Mouse (Mus musculus) stomach, embryonic 15.5 days (tissue): ENCODE results near the gene Syt3. TPM values are rescaled to one million over a fixed set of nuclear protein-coding genes. Genes with fewer than 3 reads are reported as not detected.

Source experiments
- ATAC-seq: fragments of 200-750 bp; cut with Nextera tagmentation; 2 replicates; pipeline ENCODE4 v1.8.0; 2017; ENCODE audit warnings: low read depth, moderate number of reproducible peaks, moderate TSS enrichment; ENCODE audit not compliant: insufficient read depth, low FRiP score
- H3K27ac ChIP-seq: fragments of 300-500 bp; sonication (generic); 2 replicates; pipeline ENCODE4 v1.5.1; 2015; ENCODE audit warnings: mild to moderate bottlenecking, inconsistent platforms
- H3K27me3 ChIP-seq: fragments of 300-500 bp; sonication (generic); replicated peaks from 2 replicates; pipeline ENCODE4 v1.6.1; 2015; ENCODE audit warnings: inconsistent platforms
- H3K36me3 ChIP-seq: fragments of 300-500 bp; sonication (generic); 2 replicates; pipeline ENCODE4 v1.6.1; 2015; ENCODE audit warnings: inconsistent platforms
- H3K4me1 ChIP-seq: fragments of 300-500 bp; sonication (generic); 2 replicates; pipeline ENCODE4 v1.6.1; 2015; ENCODE audit warnings: inconsistent platforms
- H3K4me2 ChIP-seq: fragments of 300-500 bp; sonication (generic); 2 replicates; pipeline ENCODE4 v1.6.1; 2015; ENCODE audit warnings: mild to moderate bottlenecking, inconsistent platforms
- H3K4me3 ChIP-seq: fragments of 300-500 bp; sonication (generic); replicated peaks from 2 replicates; pipeline ENCODE4 v1.5.1; 2015; ENCODE audit warnings: inconsistent platforms
- H3K9ac ChIP-seq: fragments of 300-500 bp; sonication (generic); 2 replicates; pipeline ENCODE4 v1.6.1; 2015; ENCODE audit warnings: inconsistent platforms
- H3K9me3 ChIP-seq: fragments of 300-500 bp; sonication (generic); 2 replicates; pipeline ENCODE4 v1.6.1; 2016; ENCODE audit warnings: inconsistent platforms
- WGBS: fragments of 180-500 bp; shearing (Covaris S2); methylation state at CpG from one replicate; pipeline ENCODE4 v1.1.7; 2015; 5-methylcytosine and 5-hydroxymethylcytosine counted together
- polyA plus RNA-seq: library from polyadenylated mRNA; unstranded; fragments of >200 nt; fragmentation: Nextera tagmentation; extraction: Ambion mirVana; gene quantifications from 2 replicates; pipeline ENCODE4 v1.2.1, GENCODE M21; 2015

Gene Syt3
- polyA plus RNA-seq, 1 experiment from 2014 or later, result 1.6 TPM

DNA sequence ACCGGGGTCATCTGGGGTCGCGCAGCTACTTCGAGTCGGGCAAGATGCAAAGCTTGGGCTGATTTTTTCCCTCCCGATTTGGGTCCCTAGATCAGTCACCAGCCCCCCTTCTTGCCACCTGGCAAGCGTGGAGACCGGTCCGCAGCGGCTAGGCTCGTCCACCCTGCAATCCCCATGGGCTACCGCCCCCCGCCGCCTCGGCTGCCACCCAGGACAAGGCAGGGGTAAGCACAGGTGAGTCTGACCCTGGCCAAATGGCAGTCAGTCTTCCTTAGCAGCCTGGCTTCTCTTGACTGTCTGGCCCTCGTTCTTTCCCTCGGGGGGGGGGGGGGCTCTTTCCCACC is 786 bp downstream of the Syt3 start:
- ATAC-seq, result 0 out of 2 replicates have a peak, but pooled peaks have one; percentile 19
- Histone ChIP-seq H3K4me3 (peak overlapping the region; percentile 51), H3K9me3 (no peaks in the 10 kb centered on the region), H3K36me3 (no peaks in the 10 kb centered on the region), H3K27me3 (0 out of 2 replicates have a peak, but pooled peaks cover 9% of the 10 kb centered on the region), H3K27ac (no peak overlapping the region), H3K9ac (peak overlapping the region; percentile 39; the same call in 1 of the 2 replicates), H3K4me2 (peak overlapping the region; percentile 91), H3K4me1 (peaks cover 7% of the 10 kb centered on the region)
- 0% methylated on average over 17 of the region's 17 CpGs for WGBS

DNA sequence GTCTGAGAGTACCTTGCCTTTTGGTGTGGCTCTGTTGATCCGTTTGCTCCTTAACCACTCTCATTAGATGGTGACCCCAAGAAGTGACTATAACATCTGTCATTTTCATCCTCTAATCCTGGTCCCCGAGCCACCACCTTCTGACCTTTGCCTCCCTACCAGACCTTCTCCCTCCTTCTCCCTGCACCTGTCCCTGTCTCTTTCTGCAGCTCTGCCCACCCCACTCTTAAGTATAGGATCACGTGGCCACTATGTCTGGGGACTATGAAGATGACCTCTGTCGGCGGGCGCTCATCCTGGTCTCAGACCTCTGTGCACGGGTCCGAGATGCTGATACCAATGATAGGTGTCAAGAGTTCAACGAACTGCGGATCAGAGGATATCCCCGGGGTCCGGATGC is 1.8 kb downstream of the Syt3 start, which contains the start of gene 1700008O03Rik:
TSS of gene 1700008O03Rik (minus strand) at position 101 of the 400 bp plus-strand sequence.
- no peak for ATAC-seq
- WGBS, result 72% methylated on average over 12 of the region's 12 CpGs
- peak within 1 kb of the TSS; percentile 91 for H3K4me2 ChIP-seq

DNA sequence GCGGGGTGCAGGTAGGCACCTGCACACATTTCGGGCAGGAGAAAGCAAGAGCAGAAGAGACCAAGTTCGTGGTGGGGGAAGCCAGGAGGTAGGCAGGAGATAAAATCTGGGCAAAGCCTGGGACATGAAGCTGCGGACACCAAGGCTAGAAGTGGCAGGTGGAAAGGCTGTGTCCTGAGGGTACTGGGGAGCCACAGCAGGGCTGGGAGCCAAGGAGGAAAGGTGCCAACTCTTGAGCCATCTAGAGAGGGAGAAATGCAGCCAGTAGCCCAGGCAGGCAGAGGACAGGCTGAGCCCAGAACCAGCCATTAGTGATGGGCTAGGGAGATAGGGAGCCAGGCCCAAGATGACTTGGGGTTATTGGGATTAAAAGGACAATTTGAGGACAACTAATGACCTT is 7.9 kb downstream of the Syt3 start:
- no peak for ATAC-seq
- Histone ChIP-seq H3K9ac (no peak overlapping the region), H3K27me3 (0 out of 2 replicates have a peak, but pooled peaks cover 4% of the 10 kb centered on the region), H3K36me3 (no peaks in the 10 kb centered on the region), H3K4me2 (no peak overlapping the region), H3K4me1 (no peaks in the 10 kb centered on the region), H3K9me3 (no peaks in the 10 kb centered on the region), H3K4me3 (no peak overlapping the region), H3K27ac (no peak overlapping the region)
- 87% methylated on average over 4 of the region's 4 CpGs for WGBS

More for the DNA sequence above, 1.8 kb downstream of the Syt3 start, which contains the start of gene 1700008O03Rik:
- no peaks in the 10 kb centered on the region for H3K9me3 ChIP-seq
- peak within 1 kb of the TSS; percentile 51 for H3K4me3 ChIP-seq
- H3K36me3 ChIP-seq, result no peaks in the 10 kb centered on the region
- peak within 1 kb of the TSS; percentile 39; the same call in 1 of the 2 replicates for H3K9ac ChIP-seq
- 0 out of 2 replicates have a peak, but pooled peaks cover 9% of the 10 kb centered on the region for H3K27me3 ChIP-seq
- peaks cover 7% of the 10 kb centered on the region for H3K4me1 ChIP-seq
- H3K27ac ChIP-seq, result no peak within 1 kb of the TSS

- H3K27ac ChIP-seq, result no peak overlapping the region
- no peak overlapping the region for H3K9ac ChIP-seq
- no peaks in the 10 kb centered on the region for H3K36me3 ChIP-seq
- H3K4me1 ChIP-seq, result no peaks in the 10 kb centered on the region
- no peak for ATAC-seq
- H3K27me3 ChIP-seq, result 0 out of 2 replicates have a peak, but pooled peaks cover 4% of the 10 kb centered on the region
- no peak overlapping the region for H3K4me3 ChIP-seq
- H3K9me3 ChIP-seq, result no peaks in the 10 kb centered on the region
- 84% methylated on average over 14 of the region's 14 CpGs for WGBS
- H3K4me2 ChIP-seq, result no peak overlapping the region
Observed at GRCm38 (mm10) chr7:44392341-44392740, 8.4 kb downstream of the Syt3 start.

- H3K4me3 ChIP-seq, result no peak overlapping the region
- no peak overlapping the region for H3K9ac ChIP-seq
- no peaks in the 10 kb centered on the region for H3K4me1 ChIP-seq
- ATAC-seq, result no peak
- WGBS, result 90% methylated on average over 17 of the region's 17 CpGs
- H3K27me3 ChIP-seq, result no peaks in the 10 kb centered on the region
- no peak overlapping the region for H3K27ac ChIP-seq
- H3K9me3 ChIP-seq, result no peaks in the 10 kb centered on the region
- H3K36me3 ChIP-seq, result no peaks in the 10 kb centered on the region
- no peak overlapping the region for H3K4me2 ChIP-seq
Observed at GRCm38 (mm10) chr7:44393284-44393683, 9.4 kb downstream of the Syt3 start.

GRCm38 (mm10) chr7:44398570-44398969 is 14.7 kb downstream of the Syt3 start:
- no peaks in the 10 kb centered on the region for H3K36me3 ChIP-seq
- no peak overlapping the region for H3K4me3 ChIP-seq
- H3K9ac ChIP-seq, result no peak overlapping the region
- no peak overlapping the region for H3K27ac ChIP-seq
- no peaks in the 10 kb centered on the region for H3K4me1 ChIP-seq
- H3K9me3 ChIP-seq, result no peaks in the 10 kb centered on the region
- no peaks in the 10 kb centered on the region for H3K27me3 ChIP-seq
- 18% methylated on average over 3 of the region's 3 CpGs for WGBS
- H3K4me2 ChIP-seq, result no peak overlapping the region
- peak; percentile 70; the same call in 1 of the 2 replicates for ATAC-seq

DNA sequence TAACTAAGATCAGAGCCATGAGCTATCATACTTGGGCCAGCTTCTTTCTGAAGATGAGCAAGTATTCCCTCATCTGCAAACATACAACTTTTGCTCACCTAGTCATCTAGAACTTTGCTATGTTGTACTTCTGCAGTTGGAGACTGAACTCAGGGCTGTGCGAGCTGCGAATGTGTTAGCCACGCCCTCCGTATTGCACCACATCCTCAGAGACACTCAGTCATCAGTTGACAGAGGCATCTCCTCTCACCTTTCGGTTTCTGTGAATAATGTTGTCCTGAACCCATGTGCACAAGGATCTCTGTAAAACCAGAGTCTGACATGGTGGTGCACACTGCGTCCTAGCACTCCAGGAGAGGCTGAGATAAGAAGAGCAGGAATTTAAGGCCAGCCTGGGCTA is 17.8 kb downstream of the Syt3 start:
- 64% methylated on average over 6 of the region's 6 CpGs for WGBS
- H3K4me3 ChIP-seq, result no peak overlapping the region
- no peak for ATAC-seq
- H3K36me3 ChIP-seq, result no peaks in the 10 kb centered on the region
- no peaks in the 10 kb centered on the region for H3K9me3 ChIP-seq
- no peak overlapping the region for H3K4me2 ChIP-seq
- no peak overlapping the region for H3K27ac ChIP-seq
- H3K27me3 ChIP-seq, result no peaks in the 10 kb centered on the region
- H3K4me1 ChIP-seq, result no peaks in the 10 kb centered on the region; the same call in 1 of the 2 replicates
- no peak overlapping the region for H3K9ac ChIP-seq

- Histone ChIP-seq H3K4me1 (no peaks in the 10 kb centered on the region; the same call in 1 of the 2 replicates), H3K9me3 (no peaks in the 10 kb centered on the region), H3K4me2 (peak overlapping the region; percentile 63), H3K27me3 (no peaks in the 10 kb centered on the region), H3K4me3 (peak overlapping the region; percentile 39), H3K9ac (no peak overlapping the region), H3K27ac (no peak overlapping the region), H3K36me3 (no peaks in the 10 kb centered on the region)
- peak; percentile 89 for ATAC-seq
- 2% methylated on average over 27 of the region's 27 CpGs for WGBS
Observed at GRCm38 (mm10) chr7:44405346-44406014, 21.6 kb downstream of the Syt3 start.

DNA sequence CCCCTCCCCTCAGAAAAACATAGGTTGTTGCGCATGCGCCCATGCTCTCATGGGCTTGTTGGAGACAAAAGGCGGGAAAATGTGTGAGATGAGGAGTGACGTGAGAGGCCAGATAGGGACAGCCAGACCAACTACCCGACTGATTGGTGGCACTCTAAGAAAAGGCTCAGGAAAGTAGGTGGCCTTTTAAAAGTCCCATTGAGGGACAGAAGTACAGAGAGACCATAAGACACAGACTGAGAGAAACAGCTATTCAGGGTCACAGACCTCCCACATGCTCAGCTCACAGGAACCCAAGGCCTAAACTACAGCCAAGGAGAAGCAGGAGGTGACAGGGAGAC is 22.1 kb downstream of the Syt3 start:
- no peak overlapping the region for H3K9ac ChIP-seq
- H3K36me3 ChIP-seq, result no peaks in the 10 kb centered on the region
- H3K9me3 ChIP-seq, result no peaks in the 10 kb centered on the region
- no peaks in the 10 kb centered on the region; the same call in 1 of the 2 replicates for H3K4me1 ChIP-seq
- H3K27me3 ChIP-seq, result no peaks in the 10 kb centered on the region
- ATAC-seq, result no peak; the same call in 1 of the 2 replicates
- under 1% methylated on average over 5 of the region's 5 CpGs for WGBS
- H3K4me3 ChIP-seq, result peak overlapping the region; percentile 39; the same call in 1 of the 2 replicates
- H3K4me2 ChIP-seq, result peak overlapping the region; percentile 63; the same call in 1 of the 2 replicates
- no peak overlapping the region for H3K27ac ChIP-seq

DNA sequence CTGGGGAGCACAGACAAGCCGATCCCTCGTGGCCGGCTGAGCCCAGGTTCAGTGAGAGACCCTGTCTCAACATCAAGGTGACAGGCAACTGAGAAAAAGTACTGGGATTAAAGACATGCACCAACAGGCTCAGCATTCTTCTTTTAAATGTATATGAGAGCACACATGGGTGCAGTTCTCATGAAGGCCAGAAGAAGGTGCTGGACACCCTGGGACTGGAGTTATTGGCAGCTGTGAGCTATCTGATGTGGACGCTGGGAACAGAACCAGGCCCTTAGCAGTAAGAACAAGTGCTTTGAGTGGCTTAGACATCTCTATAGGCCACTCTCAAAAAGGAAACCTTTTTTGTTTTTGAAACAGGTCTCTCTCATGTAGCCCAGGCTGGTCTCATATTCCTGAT is 27.2 kb downstream of the Syt3 start:
- WGBS, result 79% methylated on average over 4 of the region's 4 CpGs
- Histone ChIP-seq H3K9ac (no peak overlapping the region), H3K4me2 (no peak overlapping the region), H3K36me3 (no peaks in the 10 kb centered on the region), H3K27me3 (no peaks in the 10 kb centered on the region), H3K4me3 (no peak overlapping the region), H3K9me3 (no peaks in the 10 kb centered on the region), H3K4me1 (no peaks in the 10 kb centered on the region; the same call in 1 of the 2 replicates), H3K27ac (no peak overlapping the region)
- ATAC-seq, result no peak

DNA sequence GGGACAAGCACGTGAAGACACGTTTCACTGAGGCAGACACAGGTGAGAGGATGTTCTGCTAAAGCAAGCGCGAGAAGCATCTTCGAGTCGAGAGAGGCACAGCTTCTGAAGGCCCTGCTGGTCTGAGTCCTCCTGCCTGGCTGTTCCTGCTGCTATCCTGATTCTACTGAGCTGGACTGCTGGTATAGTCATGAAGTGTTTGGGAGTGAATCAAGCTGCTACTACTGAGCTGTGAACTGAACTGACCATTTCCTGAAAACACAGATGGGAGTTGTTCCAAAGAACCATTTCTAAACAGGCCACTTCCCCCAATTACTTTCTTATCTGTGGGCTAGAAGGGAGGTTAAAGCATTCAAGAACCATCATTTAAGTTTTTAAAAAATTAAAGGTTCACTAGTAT is 29.4 kb downstream of the Syt3 start:
- Histone ChIP-seq H3K36me3 (no peaks in the 10 kb centered on the region), H3K4me1 (no peaks in the 10 kb centered on the region), H3K9me3 (no peaks in the 10 kb centered on the region), H3K9ac (no peak overlapping the region), H3K27me3 (no peaks in the 10 kb centered on the region), H3K4me3 (no peak overlapping the region), H3K4me2 (no peak overlapping the region), H3K27ac (no peak overlapping the region)
- no peak for ATAC-seq
- WGBS, result 72% methylated on average over 6 of the region's 6 CpGs

DNA sequence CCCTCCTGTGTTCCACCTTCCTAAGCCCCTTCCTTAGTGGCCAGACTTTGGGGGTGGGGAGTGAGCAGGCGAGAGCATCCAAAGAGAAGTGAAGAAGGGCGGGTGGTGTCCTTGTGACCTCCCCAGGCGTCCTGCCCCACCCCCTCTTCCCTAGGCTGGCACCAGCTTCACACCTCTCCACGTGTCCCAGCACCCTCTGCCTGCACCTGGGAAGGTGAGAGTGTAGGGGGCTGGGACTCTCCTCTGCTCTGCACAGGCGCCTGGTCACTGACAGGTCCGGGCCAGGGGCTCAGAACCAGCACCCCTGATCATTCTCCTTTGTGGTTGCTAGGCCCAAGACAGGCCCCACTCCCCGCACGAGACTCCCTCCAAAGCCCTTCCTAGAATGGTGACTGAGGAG is 43.8 kb downstream of the Syt3 start:
- peaks cover 51% of the 10 kb centered on the region for H3K27me3 ChIP-seq
- no peaks in the 10 kb centered on the region for H3K9me3 ChIP-seq
- H3K4me2 ChIP-seq, result peak overlapping the region; percentile 45
- no peak overlapping the region for H3K9ac ChIP-seq
- no peaks in the 10 kb centered on the region for H3K36me3 ChIP-seq
- WGBS, result 9% methylated on average over 8 of the region's 8 CpGs
- peak overlapping the region; percentile 49 for H3K4me3 ChIP-seq
- ATAC-seq, result no peak
- no peak overlapping the region for H3K27ac ChIP-seq
- H3K4me1 ChIP-seq, result peaks cover 8% of the 10 kb centered on the region; the same call in 1 of the 2 replicates
